Mouse (Mus musculus): ENCODE measurements around the gene Lars2.
"Not testable (repeated sequence)": the region's sequence is repeated elsewhere in the genome, so short reads cannot be mapped to it uniquely, and the experiment has no call there.

The Lars2 gene

DNA sequence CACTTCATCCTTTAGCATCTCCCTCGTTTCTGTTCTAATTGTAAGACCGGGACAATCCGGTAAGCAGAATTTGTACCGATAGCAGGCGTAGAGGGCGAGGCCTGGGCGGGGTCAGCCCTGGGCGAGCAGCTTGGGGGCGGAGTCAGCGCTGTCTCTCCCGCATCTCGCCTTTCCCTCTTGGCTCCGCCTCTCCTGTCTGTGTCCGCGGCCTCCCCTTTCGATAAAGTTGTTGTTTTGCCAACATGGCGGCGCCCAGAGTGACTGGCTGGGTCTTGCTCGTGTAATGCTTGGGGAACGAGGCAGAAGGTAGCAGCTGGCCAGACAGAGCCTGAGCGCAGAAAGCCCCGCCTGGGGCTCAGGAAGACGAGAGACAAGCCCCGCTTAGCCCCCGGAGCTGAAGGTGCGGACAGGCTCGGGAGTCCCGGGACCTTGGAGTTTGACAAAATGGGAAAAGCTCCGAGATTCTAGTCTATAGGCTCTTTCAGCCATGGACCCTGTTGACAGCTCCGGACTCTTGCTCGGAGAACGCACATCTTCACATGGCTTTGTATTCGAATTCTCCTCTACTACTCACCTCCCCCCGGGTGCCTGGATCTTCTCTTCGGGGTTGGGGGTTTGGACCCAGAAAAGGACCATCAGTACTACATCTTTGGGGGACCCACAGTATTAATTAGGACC, at the start of gene Lars2:
Gene Lars2, plus strand, starts transcription at position 220 of the 678 bp plus-strand sequence.
- DNase-seq (ENCODE audit: low spot score in 2 of 2), result peak; percentile 90 to 93

- no peak for DNase-seq (ENCODE audit: low spot score in 2 of 2)
These were observed 40.6 kb upstream of the Lars2 start for GRCm38 (mm10) chr9:123326106-123326505.

- DNase-seq (ENCODE audit: low spot score in 2 of 2), result no peak
These were observed 38.4 kb upstream of the Lars2 start for GRCm38 (mm10) chr9:123328336-123328735.

DNA sequence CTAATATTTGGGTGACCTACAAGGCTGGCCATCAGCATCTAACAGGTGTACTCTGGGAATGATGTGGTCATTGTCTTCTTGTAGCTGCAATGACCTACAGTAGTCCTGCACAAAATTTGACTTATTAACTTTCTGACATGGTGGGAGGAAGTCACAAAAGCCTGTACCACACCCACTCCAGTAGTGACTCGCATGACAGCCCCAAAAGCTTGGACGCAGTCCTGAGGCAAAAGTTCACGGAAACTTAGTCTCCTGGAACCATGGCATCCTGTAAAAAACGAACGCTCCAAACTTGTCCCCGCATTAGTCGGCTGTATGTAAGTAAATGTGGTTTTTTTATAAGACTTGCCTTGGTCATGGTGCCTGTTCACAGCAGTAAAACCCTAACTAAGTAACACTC, 36.9 kb upstream of the Lars2 start:
- no peak for DNase-seq (ENCODE audit: low spot score in 2 of 2)

DNA sequence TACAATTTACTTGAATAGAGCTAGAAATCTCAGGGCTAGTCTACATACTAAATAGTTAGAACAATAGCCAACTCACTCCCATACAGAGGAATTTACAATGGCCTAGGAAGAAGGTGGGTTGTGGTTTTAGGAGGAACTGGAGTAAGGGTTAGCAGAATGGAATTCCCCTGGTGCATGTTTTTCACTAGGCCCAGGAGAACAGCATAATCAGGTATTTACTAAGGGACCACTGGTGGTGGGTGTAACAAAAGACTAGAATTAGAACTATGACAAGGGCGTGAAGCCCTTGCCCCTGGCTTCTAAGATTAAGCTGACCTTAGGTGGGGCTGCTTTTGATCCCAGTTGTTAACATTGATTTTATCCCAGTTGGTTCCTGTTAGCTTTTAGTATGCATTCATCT, 36.5 kb upstream of the Lars2 start:
- DNase-seq (ENCODE audit: low spot score in 2 of 2), result not testable (repeated sequence)

DNA sequence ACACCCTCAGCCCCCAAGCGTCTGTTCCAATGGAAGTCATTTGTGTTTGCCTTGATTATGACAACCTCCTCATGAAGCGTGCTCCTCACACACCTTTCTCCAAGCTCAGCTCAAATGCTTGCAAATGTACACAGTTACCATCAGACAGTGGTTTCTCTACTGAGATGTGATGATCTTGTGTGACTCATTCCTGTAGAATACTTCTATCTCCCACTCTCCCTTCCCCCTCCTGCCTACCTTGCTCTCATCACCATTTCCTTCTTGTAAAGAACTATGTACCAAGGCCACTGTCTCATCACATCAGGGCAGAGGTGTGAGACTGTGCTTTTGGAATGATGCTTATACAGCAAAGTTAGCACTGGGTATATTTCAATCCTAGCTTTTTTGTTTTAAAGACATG, 33.2 kb upstream of the Lars2 start:
- DNase-seq (ENCODE audit: low spot score in 2 of 2), result no peak

DNA sequence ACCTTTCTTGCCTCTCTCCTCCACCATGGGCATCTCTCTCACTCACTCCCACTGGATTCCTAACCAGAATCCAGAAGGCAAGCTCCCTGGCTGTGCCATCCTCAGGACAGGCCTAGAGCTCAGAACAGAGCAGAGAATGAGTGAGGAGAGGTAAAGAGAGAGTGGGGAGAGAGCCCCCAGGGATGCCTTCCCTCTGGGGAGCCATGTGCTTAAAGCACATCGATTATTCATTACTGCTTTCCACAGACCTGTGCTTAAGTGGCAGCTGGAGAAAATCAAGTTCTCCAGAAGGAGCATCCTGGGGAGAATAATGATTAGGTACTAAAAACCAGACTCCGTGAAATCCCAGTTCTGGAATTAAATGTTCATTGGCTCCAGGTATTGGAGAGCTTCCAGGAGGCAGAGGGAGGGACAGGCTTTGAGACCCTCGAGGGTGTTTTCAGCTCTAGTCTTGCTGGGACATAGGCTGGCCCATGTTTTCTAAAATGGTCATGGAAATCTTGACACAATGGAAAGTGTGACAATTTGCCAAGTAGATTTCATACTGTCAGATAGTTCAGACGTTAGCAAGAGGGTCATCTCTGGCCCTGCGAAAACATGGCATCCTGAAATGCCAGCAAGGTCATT, 31.6 kb upstream of the Lars2 start:
- DNase-seq (ENCODE audit: low spot score in 2 of 2), result no peak

DNA sequence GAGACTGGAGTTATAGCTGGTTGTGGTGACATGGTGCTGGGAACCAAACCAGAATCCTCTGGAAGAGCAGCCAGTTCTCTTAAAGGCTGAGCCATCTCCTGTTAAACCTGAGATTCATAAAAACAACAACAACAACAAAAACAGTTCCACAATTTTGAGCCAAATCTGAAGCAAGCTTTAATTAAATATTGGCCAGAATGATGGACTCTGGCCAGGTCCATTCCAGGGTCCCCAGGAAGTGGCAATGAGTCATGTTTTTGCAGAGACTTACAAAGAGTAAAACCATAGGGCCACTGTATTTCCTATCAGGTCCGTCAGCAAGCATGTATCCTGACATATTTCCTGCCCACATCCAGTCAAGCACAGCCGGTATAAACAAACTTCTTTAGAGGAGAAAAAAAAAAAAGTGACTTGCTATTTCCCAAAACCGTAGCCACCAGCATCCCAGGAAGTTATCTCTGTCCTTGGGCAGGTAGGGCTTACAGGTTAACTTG, 27.0 kb upstream of the Lars2 start:
- DNase-seq (ENCODE audit: low spot score in 2 of 2), result peak in 1 of 2 experiments; percentile 5

DNA sequence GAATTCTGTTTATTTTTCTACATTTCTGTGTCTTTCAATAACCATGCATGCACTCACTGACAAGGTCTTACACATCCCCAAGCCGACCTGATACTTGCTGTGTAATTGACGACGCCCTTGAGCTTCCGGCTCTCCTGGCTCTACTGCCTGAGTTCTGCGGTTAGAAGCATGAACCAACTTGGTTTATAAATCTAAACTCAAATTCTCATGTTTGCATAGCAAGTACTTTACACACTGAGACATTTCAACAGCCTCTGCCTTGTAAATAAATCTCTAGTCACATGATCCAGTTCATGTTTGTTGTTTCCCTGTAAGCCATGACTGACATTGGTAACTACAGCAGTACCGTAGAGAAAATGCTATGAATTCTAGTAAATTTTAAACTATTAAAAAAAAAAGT, 25.5 kb upstream of the Lars2 start:
- peak in 1 of 2 experiments; percentile 17 for DNase-seq (ENCODE audit: low spot score in 2 of 2)

- DNase-seq (ENCODE audit: low spot score in 2 of 2), result peak in 1 of 2 experiments; percentile 6
These were observed 23.7 kb upstream of the Lars2 start for GRCm38 (mm10) chr9:123343069-123343468.

DNA sequence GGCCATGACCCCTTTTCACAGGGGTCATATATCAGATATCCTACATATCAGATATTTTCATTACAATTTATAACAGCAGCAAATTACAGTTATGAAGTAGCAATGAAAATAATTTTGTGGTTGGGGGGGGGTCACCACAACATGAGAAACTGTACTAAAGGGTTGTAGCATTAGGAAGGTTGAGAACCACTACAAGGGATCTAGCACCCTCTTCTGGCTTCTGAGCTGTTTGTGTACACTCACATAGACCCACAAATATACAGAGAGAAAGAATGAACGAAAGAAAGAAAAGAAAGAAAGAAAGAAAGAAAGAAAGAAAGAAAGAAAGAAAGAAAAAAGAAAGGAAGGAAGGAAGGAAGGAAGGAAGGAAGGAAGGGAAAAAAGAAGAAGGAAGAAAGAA, 17.4 kb upstream of the Lars2 start:
- DNase-seq (ENCODE audit: low spot score in 2 of 2), result not testable (repeated sequence)

DNA sequence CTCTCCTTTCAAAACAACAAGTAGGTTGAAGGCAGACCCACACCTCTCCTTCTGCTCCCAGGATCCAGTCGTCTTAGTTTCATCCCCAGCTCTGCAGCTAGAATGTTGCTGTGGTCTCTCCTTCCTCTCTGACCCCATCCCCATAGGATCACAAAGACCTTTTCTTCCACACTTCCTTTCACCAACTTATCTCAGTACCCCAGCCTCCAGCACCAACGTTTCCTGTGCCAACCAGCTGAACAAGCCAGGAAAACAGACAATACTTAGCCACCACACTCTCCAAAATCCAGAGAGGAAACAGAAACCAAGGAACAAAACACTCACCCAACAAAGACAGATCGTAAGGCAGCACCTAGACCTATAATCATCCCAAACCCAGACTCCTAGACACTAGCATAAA, 6.7 kb upstream of the Lars2 start:
- peak in 1 of 2 experiments; percentile 7 for DNase-seq (ENCODE audit: low spot score in 2 of 2)

DNA sequence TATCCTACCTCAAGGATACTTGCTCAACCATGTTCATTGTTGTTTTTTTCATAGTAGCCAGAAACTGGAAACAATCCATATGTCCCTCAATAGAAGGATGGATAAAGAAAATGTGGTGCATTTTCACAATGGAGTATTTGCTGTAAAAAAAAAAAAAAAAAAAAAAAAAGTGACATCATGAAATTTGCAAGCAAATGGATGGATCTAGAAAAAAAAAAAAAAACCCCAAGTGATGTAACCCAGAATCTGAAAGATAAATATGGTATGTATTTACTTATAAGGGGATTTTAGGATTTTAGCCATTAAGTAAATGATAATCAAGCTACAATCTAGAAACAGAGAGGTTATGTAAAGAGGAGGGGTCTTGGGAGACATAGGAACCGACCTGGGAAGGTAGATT, 1.4 kb upstream of the Lars2 start:
- DNase-seq (ENCODE audit: low spot score in 2 of 2), result no peak

GRCm38 (mm10) chr9:123365942-123366707, 602 bp upstream of the Lars2 start:
- DNase-seq (ENCODE audit: low spot score in 2 of 2), result peak in 1 of 2 experiments; percentile 0

DNA sequence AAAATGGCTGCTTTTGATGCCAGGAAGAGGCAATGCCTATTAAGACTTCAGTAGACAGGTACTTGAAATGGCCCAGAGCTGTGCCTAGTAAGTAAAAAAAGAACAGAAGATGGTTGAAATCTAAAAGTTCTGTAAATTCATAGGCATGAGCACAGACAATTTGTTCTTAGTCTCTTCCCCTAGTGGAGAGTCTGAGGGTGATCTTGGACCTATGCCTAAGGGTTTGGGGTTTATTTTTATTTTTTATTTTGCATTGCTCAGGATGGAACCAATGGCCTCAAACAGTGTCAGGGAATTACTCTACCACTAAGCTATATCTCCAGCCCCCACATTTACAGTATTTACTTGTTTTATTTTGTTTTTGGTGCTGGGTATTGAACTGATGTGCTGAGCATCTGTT, 909 bp downstream of the Lars2 start:
- no peak for DNase-seq (ENCODE audit: low spot score in 2 of 2)

DNA sequence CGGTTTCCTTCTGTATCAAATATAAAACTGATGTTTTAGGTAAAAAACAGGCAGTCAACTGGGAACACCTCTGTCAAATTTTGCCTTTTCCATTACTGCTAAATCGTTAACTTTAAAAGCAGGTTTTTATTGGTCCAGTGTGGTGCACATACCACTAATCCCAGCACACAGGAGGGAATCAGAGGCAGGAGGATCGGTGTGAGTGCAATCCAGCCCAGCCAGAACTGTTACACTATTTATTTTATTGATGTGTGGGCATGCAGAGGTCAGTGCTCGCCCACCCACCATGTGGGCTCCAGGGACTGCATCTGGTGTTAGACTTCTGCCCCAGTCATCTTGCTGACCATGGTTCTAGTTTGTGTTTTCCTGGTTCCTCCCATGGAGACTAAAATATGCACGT, 15.7 kb downstream of the Lars2 start:
- no peak for DNase-seq (ENCODE audit: low spot score in 2 of 2)

GRCm38 (mm10) chr9:123384696-123385095, 18.0 kb downstream of the Lars2 start:
- peak in 1 of 2 experiments; percentile 55 for DNase-seq (ENCODE audit: low spot score in 2 of 2)

- peak in 1 of 2 experiments; percentile 56 for DNase-seq (ENCODE audit: low spot score in 2 of 2)
These were observed 18.8 kb downstream of the Lars2 start for GRCm38 (mm10) chr9:123385352-123386198.

DNA sequence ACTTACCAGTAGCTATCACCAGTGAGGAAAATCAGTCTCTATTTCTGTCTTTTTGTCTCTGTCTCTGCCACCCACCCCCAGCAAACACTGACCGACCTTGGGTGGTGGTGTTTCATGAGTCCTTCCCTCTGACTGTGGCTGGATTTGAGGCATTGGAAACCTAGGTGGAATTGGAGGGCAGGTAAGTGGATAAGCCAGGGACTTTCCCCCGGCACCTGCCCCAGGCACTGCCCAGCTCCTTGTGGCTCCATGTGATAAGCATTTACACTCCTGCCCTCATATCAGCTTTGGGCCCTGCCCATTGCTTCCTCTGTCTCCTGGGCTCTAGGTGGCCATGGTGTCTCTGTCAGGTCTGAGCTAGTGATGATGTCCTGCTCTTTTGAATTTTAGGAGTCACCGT, 19.6 kb downstream of the Lars2 start:
- peak in 1 of 2 experiments; percentile 44 for DNase-seq (ENCODE audit: low spot score in 2 of 2)

- peak in 1 of 2 experiments; percentile 33 for DNase-seq (ENCODE audit: low spot score in 2 of 2)
These were observed 21.6 kb downstream of the Lars2 start for GRCm38 (mm10) chr9:123388087-123389007.

Measured in urinary bladder, postnatal 4 days (tissue).